Mouse (Mus musculus) ZHBTc4 (cell line): Measurements from ENCODE around the gene Oas3.

Source experiments
- DNase-seq: peaks from one replicate; pipeline ENCODE4 v3.0.0-alpha.2; 2011; ENCODE audit warnings: low read depth, low spot score

The Oas3 gene

DNA sequence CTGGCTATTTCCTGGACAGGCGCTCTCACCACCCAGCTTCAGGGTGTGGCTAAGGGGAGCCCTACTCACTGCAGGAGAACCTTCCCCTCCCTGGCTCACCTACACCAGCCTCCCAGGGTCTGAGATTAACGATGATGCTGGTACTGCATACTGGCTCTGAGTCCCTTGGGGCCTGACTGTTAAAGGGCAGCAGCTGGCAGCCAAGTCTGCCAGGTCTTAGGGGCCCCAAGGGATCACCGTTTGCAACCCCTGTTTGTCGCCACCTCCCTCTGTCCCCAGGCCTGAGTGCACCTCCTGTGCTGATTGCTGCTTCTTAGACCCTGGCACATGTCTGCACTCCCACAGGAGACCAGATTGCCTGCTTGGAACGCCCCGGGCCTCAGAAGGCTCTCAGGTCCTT is 73.0 kb downstream of the Oas3 start:
- DNase-seq = no peak

DNA sequence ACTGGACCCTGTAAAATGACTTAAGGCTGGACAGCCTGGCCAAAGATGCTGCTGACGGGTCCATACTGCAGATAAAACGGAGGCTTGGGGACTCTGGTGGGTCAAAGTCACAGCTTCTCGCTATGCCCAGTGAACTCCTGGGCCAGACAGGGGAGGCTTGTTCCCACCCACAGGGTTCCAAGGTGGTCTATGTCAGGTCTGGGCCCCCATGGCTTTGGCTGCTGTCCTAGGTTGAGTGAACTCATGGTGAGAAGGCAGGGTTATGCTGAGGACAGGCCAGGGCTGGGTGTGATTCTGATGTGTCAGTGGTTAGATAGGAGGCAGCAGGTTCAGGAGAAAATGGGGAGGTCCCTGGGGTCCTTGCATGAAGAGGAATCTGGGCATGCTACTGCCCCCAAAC is 73.8 kb downstream of the Oas3 start:
- no peak for DNase-seq
